Mouse (Mus musculus): ENCODE results near the gene Clec16a. TPM values are rescaled to one million over a fixed set of nuclear protein-coding genes. Genes with fewer than 3 reads are reported as not detected.
A peak's percentile ranks its signal among the peaks of the same experiment; 100 is the strongest.

Clec16a gene
- total RNA-seq, 2 experiments from 2014 or later: 11.5 to 12.6 TPM

DNA sequence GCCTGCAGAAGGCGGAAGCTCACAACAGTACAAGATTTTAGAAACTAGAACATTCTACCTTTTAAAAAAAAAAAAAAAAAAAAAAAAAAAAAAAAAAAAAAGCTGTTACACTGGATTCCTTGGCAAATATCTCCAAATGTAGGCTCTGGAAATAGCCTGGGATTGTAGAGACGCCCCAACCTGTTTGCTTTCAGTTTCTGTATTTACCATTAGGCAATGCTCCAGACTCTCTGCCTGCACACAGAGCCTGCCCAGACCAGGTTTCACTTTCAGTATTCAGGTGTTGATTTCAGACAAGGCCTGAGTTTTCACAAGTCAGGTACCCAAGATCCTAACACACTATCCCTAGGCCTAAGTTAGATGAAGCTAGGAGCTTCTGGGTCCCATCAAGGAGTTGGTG lies 195.9 kb downstream of the Clec16a start:
- ATAC-seq (replicated peaks; ENCODE audit: poor library complexity): peak; percentile 48

- no peak for ATAC-seq (replicated peaks; ENCODE audit: poor library complexity)
Measured at GRCm38 (mm10) chr16:10749226-10749625, 204.1 kb downstream of the Clec16a start.

DNA sequence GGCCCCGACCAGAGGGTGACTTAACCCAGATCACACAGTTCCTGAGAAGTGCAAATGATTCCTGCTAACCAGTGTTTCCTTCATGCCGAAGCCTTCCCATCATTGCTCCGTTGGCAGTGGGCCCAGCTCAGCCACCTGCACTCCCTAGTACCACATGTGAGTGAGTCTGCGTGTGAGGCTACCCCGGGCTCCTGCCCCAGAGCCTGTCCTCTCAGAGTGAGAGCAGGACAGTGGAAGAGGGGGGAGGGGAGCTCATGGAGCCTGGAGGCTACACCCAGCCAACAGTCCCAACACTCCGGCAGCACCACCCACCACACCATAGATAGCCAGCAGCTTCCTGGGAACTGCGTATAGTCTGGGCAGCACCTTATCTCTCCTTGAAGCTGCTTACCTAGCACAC lies 204.7 kb downstream of the Clec16a start:
- no peak for ATAC-seq (replicated peaks; ENCODE audit: poor library complexity)

DNA sequence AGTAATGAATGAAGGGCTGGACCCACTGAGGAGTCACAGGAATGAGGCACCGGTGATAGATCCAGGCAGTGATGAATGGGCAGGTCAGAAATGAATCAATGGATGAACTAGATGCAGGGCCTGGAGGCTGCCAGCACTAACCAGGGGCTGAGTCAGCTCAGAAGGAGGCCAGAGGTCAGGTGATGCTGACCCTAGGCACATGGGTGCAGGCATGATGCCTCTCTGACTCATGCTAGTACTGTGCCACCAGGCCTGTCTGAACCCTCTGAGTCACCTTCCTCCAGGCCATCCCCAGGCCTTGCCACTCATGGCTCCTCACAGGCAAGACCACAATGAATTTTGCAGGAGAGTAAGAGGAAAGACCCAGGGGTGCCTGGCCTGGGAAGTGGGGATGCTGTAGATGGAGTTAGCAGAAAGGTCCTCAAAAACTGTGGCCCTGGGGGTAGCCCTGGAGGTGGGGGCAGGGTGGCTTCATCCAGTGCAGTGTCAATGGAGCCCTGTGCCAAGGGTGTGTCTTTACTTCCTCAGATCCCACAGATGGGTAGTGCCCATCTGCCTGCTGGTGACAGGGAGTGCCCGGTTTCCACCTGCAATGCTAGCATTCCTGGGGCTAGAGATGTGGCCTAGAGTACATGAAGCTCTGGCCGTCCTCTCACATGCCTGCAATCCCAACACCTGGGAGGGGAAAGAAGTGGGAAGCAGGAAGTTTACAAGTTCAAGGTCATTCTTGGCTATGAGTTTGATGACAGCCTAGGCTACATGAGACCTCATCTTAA lies 209.6 kb downstream of the Clec16a start:
- ATAC-seq (replicated peaks; ENCODE audit: poor library complexity): no peak

DNA sequence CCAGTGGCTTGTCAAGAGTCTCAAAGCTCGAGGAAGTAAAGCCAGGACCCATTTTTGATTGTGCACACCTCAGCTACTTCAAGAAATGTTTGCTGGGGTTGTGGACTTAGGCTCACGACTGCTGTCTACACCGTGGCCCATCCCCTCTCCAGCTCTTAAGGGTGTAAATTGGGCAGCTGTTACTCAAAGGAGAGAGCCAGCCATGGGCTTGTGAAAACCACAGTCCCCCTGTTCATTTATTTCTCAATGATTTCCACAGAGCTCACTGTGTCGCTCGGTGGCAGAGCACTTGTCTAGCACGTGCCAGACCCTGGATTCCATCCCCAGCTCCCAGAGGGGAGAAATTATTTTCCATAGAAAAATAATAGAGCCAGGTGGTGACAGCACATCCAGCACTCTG lies 211.0 kb downstream of the Clec16a start:
- ATAC-seq (replicated peaks; ENCODE audit: poor library complexity): peak; percentile 60

- no peak for ATAC-seq (replicated peaks; ENCODE audit: poor library complexity)
Measured at GRCm38 (mm10) chr16:10761182-10761581, 216.0 kb downstream of the Clec16a start.

GRCm38 (mm10) chr16:10762569-10763180 lies 217.5 kb downstream of the Clec16a start:
- no peak for ATAC-seq (replicated peaks; ENCODE audit: poor library complexity)

DNA sequence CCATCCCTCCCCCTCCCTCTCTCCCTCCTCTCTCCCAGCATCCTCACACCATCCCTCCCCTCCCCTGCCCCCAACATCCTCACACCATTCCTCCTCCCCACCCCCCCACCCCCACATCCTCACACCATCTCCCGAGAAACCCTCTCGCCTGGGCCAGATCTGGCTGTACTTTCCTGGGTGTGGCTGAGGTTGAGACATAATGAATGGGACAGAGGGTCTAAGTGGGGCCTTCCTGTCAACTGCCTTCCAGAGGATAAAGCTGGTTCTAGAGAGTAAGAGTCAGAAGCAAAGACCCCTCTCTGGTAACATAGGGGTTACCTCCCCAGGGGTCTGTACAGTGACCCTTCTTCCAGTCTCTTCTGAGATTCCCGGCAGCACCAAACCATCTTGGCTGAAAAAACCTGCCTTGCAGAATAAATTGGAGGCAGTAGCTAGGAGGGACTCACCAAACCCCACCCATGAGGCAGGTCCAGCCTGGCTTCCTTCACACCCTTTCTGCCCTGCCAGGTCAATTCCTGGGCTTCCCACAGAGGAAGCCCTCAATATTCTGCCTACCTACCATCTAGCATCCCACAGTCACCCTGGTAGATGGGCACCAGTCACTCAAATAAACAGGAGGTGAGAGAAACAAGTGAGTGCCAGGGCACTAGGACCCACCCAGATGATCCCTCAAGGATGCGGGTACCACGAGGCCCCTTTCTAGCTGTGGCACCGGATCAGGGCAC lies 218.6 kb downstream of the Clec16a start:
- no peak for ATAC-seq (replicated peaks; ENCODE audit: poor library complexity)

- no peak for ATAC-seq (replicated peaks; ENCODE audit: poor library complexity)
Measured at GRCm38 (mm10) chr16:10764323-10764722, 219.2 kb downstream of the Clec16a start.

- peak; percentile 63 for ATAC-seq (replicated peaks; ENCODE audit: poor library complexity)
Measured at GRCm38 (mm10) chr16:10767158-10767557, 222.0 kb downstream of the Clec16a start.

- peak; percentile 70 for ATAC-seq (replicated peaks; ENCODE audit: poor library complexity)
Measured at GRCm38 (mm10) chr16:10768821-10769220, 223.7 kb downstream of the Clec16a start.

DNA sequence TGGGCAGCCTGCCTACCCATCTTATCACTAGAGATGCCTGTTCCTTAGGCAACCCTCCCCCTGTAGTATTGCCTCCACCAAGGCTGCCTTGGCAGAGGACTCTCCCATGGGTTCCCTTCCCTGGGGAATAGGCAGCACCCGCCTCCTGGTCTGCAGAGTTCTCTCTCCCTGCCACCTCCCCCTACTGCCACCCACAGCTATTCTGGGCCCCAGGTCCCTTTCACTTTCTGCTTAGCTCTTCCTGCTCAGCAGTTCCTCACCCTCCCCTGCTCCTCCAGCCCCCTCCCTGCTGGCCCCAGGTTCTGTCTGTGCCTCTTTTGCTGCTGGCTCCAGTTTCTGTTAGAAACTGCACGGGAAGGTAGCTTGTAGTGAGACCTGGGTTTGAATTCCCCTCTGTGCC lies 224.5 kb downstream of the Clec16a start:
- peak; percentile 46 for ATAC-seq (replicated peaks; ENCODE audit: poor library complexity)

GRCm38 (mm10) chr16:10770531-10771325 lies 225.6 kb downstream of the Clec16a start:
- 0 out of 2 replicates have a peak, but pooled peaks have one; percentile 32 for ATAC-seq (replicated peaks; ENCODE audit: poor library complexity)

- peak; percentile 55 for ATAC-seq (replicated peaks; ENCODE audit: poor library complexity)
Measured at GRCm38 (mm10) chr16:10771769-10772510, 226.8 kb downstream of the Clec16a start.

DNA sequence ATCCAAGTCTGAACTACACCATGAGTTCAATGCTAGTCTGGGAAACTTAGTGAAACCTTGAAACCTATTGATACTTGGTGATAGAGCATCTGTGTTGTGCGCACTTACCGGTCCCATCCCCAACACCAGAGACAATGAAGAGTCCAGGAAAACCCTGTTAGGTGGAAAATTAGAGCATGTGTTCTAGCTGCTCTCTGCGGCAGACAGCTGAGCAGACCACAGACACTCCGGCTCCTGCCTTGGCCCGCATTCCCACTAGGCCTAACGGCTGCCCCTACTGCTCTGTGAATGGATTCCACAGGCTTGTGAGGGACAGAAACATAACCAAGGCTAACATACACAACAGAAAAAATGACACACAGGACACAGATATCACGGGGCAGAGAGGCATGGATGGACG lies 228.4 kb downstream of the Clec16a start:
- ATAC-seq (replicated peaks; ENCODE audit: poor library complexity): no peak

DNA sequence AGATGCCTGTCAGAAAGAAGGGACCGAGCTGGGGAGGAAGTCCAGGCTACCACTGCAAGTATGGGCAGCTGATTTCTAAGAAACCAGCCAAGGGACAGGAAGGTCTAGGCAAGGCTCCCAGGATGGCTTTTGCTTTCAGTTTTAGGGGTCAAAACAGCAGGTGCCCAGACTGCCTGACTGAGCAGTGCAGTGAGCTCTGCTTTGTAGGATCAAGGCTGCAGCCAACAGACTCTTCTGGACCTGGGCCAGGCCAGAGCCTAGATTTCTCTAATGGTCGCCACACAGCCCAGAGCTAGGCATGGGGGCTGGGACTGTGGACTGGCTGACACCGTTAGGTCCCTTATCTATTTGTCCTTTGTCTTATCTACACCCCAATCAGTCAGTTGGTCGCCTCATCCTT lies 229.6 kb downstream of the Clec16a start:
- ATAC-seq (replicated peaks; ENCODE audit: poor library complexity): 0 out of 2 replicates have a peak, but pooled peaks have one; percentile 12

- ATAC-seq (replicated peaks; ENCODE audit: poor library complexity): no peak
Measured at GRCm38 (mm10) chr16:10776322-10776721, 231.2 kb downstream of the Clec16a start.

- ATAC-seq (replicated peaks; ENCODE audit: poor library complexity): no peak
Measured at GRCm38 (mm10) chr16:10777579-10778160, 232.5 kb downstream of the Clec16a start.

GRCm38 (mm10) chr16:10780631-10781120 lies 235.5 kb downstream of the Clec16a start:
- no peak for ATAC-seq (replicated peaks; ENCODE audit: poor library complexity)
